Mouse (Mus musculus): ENCODE measurements around the gene Slc35e4. TPM values are rescaled to one million over a fixed set of nuclear protein-coding genes. Genes with fewer than 3 reads are reported as not detected.

Gene Slc35e4
- total RNA-seq (2023; ENCODE audit: inconsistent age), result 7.0 to 8.9 TPM (median 7.8 TPM) in 4 replicates

GRCm38 (mm10) chr11:3914109-3914840 lies at the start of gene Slc35e4:
Gene Slc35e4, minus strand, starts transcription at chr11:3914664.

GRCm38 (mm10) chr11:3963610-3964415 lies 49.3 kb upstream of the Slc35e4 start, which contains the start of gene Pes1:
Gene Pes1, plus strand, starts transcription at chr11:3963975.

GRCm38 (mm10) chr11:3931511-3932211 lies 17.2 kb upstream of the Slc35e4 start, which contains the start of gene Tcn2:
Gene Tcn2, minus strand, starts transcription at chr11:3932159.

GRCm38 (mm10) chr11:3894406-3895281 lies 19.8 kb downstream of the Slc35e4 start, which contains the start of the genes 4921536K21Rik and Dusp18:
Gene 4921536K21Rik, minus strand, starts transcription at chr11:3895098.
Gene Dusp18, plus strand, starts transcription at chr11:3895240.

GRCm38 (mm10) chr11:3863454-3864112 lies 50.9 kb downstream of the Slc35e4 start, which contains the start of gene Osbp2:
Gene Osbp2, minus strand, starts transcription at chr11:3863903.

Other genes starting within 250 kb of the Slc35e4 start
- gene Osbp2, start 50.8 kb downstream of the Slc35e4 start, total RNA-seq (2023; ENCODE audit: inconsistent age), result not detected in 4 replicates
- gene 4921536K21Rik, start 19.6 kb downstream of the Slc35e4 start, total RNA-seq (2023; ENCODE audit: inconsistent age), result 0.84 to 1.5 TPM (median 0.98 TPM) in 4 replicates
- gene Dusp18, start 19.4 kb downstream of the Slc35e4 start, total RNA-seq (2023; ENCODE audit: inconsistent age), result 21.1 to 25.3 TPM (median 23.7 TPM) in 4 replicates
- 24.6 to 26.8 TPM (median 26.2 TPM) in 4 replicates for gene Tcn2, start 17.5 kb upstream of the Slc35e4 start, total RNA-seq (2023; ENCODE audit: inconsistent age)
- gene Pes1, start 49.3 kb upstream of the Slc35e4 start, total RNA-seq (2023; ENCODE audit: inconsistent age), result 84.1 to 95.1 TPM (median 92.3 TPM) in 4 replicates
- not detected in 4 replicates for gene 4930556J24Rik, start 62.1 kb upstream of the Slc35e4 start, total RNA-seq (2023; ENCODE audit: inconsistent age)
- gene Gal3st1, start 69.0 kb upstream of the Slc35e4 start, total RNA-seq (2023; ENCODE audit: inconsistent age), result 0.29 to 0.36 TPM in 2 of 4 replicates, not detected in the others
- not detected in 4 replicates for gene Sec14l4, start 116.8 kb upstream of the Slc35e4 start, total RNA-seq (2023; ENCODE audit: inconsistent age)
- gene Sec14l3, start 150.2 kb upstream of the Slc35e4 start, total RNA-seq (2023; ENCODE audit: inconsistent age), result not detected in 4 replicates
- 0.38 to 1.8 TPM (median 1.3 TPM) in 4 replicates for gene Mtfp1, start 180.8 kb upstream of the Slc35e4 start, total RNA-seq (2023; ENCODE audit: inconsistent age)
- gene Sec14l2, start 208.8 kb upstream of the Slc35e4 start, total RNA-seq (2023; ENCODE audit: inconsistent age), result 0.81 to 1.3 TPM in 2 of 4 replicates, not detected in the others
- 29.9 to 40.8 TPM (median 34.4 TPM) in 4 replicates for gene Rnf215, start 220.5 kb upstream of the Slc35e4 start, total RNA-seq (2023; ENCODE audit: inconsistent age)
- gene Ccdc157, start 245.6 kb upstream of the Slc35e4 start, total RNA-seq (2023; ENCODE audit: inconsistent age), result 7.6 to 12.7 TPM (median 9.2 TPM) in 4 replicates
- gene Sf3a1, start 245.7 kb upstream of the Slc35e4 start, total RNA-seq (2023; ENCODE audit: inconsistent age), result 55.7 to 69.9 TPM (median 65.6 TPM) in 4 replicates